Mouse (Mus musculus): ENCODE data around the gene Col15a1. TPM values are rescaled to one million over a fixed set of nuclear protein-coding genes. Genes with fewer than 3 reads are reported as not detected.

Gene Col15a1
- polyA plus RNA-seq, 2 experiments, result 0.29 to 0.40 TPM

- H3K27me3 ChIP-seq (ENCODE audit: control insufficient read depth, insufficient read depth, low read length), result no peaks in the 10 kb centered on the region
- H3K4me3 ChIP-seq (ENCODE audit: insufficient read depth in 1 of 2, low read depth in 2 of 2, low read length in 2 of 2), result no peak overlapping the region
- H3K9me3 ChIP-seq (ENCODE audit: control insufficient read depth, low read length), result no peaks in the 10 kb centered on the region
- TF ChIP-seq CTCF (IDR thresholded peaks at IDR 0.05; ENCODE audit: low read depth) (no peak), EP300 (IDR thresholded peaks at IDR 0.05; ENCODE audit: low read depth) (no peak)
- no peak overlapping the region for H3K9ac ChIP-seq (replicated peaks)
- no peaks in the 10 kb centered on the region for H3K36me3 ChIP-seq (replicated peaks; ENCODE audit: control insufficient read depth, insufficient read depth, low read depth)
- DNase-seq (ENCODE audit: low read depth in 3 of 3, low spot score in 3 of 3), result no peak
- no peak overlapping the region for H3K4me2 ChIP-seq (ENCODE audit: low read depth)
- peaks cover 0 to 6% of the 10 kb centered on the region in 2 experiments; a peak in 2 of 4 replicates for H3K4me1 ChIP-seq (replicated peaks; ENCODE audit: control insufficient read depth in 2 of 2, insufficient read depth in 2 of 2, low read length in 1 of 2)
- WGBS (ENCODE audit: insufficient replicate concordance), result 69% methylated on average over 5 of the region's 5 CpGs
- no peak for ATAC-seq (ENCODE audit: insufficient read depth)
- H3K27ac ChIP-seq, result no peak overlapping the region
Measured at GRCm38 (mm10) chr4:47280126-47280525, 72.2 kb downstream of the Col15a1 start.

GRCm38 (mm10) chr4:47281920-47282682 is 74.1 kb downstream of the Col15a1 start:
- no peak for TF ChIP-seq EP300 (IDR thresholded peaks at IDR 0.05; ENCODE audit: low read depth)
- TF ChIP-seq CTCF (IDR thresholded peaks at IDR 0.05; ENCODE audit: low read depth), result no peak
- Histone ChIP-seq H3K9me3 (ENCODE audit: control insufficient read depth, low read length) (no peaks in the 10 kb centered on the region), H3K4me2 (ENCODE audit: low read depth) (no peak overlapping the region), H3K9ac (replicated peaks) (no peak overlapping the region), H3K4me3 (ENCODE audit: insufficient read depth in 1 of 2, low read depth in 2 of 2, low read length in 2 of 2) (no peak overlapping the region), H3K4me1 (replicated peaks; ENCODE audit: control insufficient read depth in 2 of 2, insufficient read depth in 2 of 2, low read length in 1 of 2) (peaks cover 2 to 11% of the 10 kb centered on the region in 2 experiments; a peak in 2 of 4 replicates), H3K27me3 (ENCODE audit: control insufficient read depth, insufficient read depth, low read length) (no peaks in the 10 kb centered on the region), H3K36me3 (replicated peaks; ENCODE audit: control insufficient read depth, insufficient read depth, low read depth) (no peaks in the 10 kb centered on the region), H3K27ac (no peak overlapping the region)
- WGBS (ENCODE audit: insufficient replicate concordance), result 48% methylated on average over 6 of the region's 6 CpGs
- DNase-seq (ENCODE audit: low read depth in 3 of 3, low spot score in 3 of 3) (no peak), ATAC-seq (ENCODE audit: insufficient read depth) (no peak)

- no peaks in the 10 kb centered on the region for H3K36me3 ChIP-seq (replicated peaks; ENCODE audit: control insufficient read depth, insufficient read depth, low read depth)
- no peaks in the 10 kb centered on the region for H3K9me3 ChIP-seq (ENCODE audit: control insufficient read depth, low read length)
- no peaks in the 10 kb centered on the region for H3K27me3 ChIP-seq (ENCODE audit: control insufficient read depth, insufficient read depth, low read length)
- no peak overlapping the region for H3K9ac ChIP-seq (replicated peaks)
- H3K4me1 ChIP-seq (replicated peaks; ENCODE audit: control insufficient read depth in 2 of 2, insufficient read depth in 2 of 2, low read length in 1 of 2), result peaks cover 2 to 11% of the 10 kb centered on the region in 2 experiments; a peak in 2 of 4 replicates
- WGBS (ENCODE audit: insufficient replicate concordance), result 51% methylated on average over 6 of the region's 6 CpGs
- no peak overlapping the region for H3K4me3 ChIP-seq (ENCODE audit: insufficient read depth in 1 of 2, low read depth in 2 of 2, low read length in 2 of 2)
- TF ChIP-seq EP300 (IDR thresholded peaks at IDR 0.05; ENCODE audit: low read depth) (no peak), CTCF (IDR thresholded peaks at IDR 0.05; ENCODE audit: low read depth) (no peak)
- H3K4me2 ChIP-seq (ENCODE audit: low read depth), result no peak overlapping the region
- no peak overlapping the region for H3K27ac ChIP-seq
- ATAC-seq (ENCODE audit: insufficient read depth) (no peak), DNase-seq (ENCODE audit: low read depth in 3 of 3, low spot score in 3 of 3) (no peak)
Measured at GRCm38 (mm10) chr4:47284311-47284710, 76.3 kb downstream of the Col15a1 start.

- TF ChIP-seq EP300 (IDR thresholded peaks at IDR 0.05; ENCODE audit: low read depth) (no peak), CTCF (IDR thresholded peaks at IDR 0.05; ENCODE audit: low read depth) (no peak)
- WGBS (ENCODE audit: insufficient replicate concordance), result 22% methylated on average over 9 of the region's 9 CpGs
Measured at GRCm38 (mm10) chr4:47284874-47285273, 76.9 kb downstream of the Col15a1 start.

GRCm38 (mm10) chr4:47286599-47287147 is 78.7 kb downstream of the Col15a1 start:
- TF ChIP-seq CTCF (IDR thresholded peaks at IDR 0.05; ENCODE audit: low read depth), result no peak
- no peak for TF ChIP-seq EP300 (IDR thresholded peaks at IDR 0.05; ENCODE audit: low read depth)
- ATAC-seq (ENCODE audit: insufficient read depth) (no peak), DNase-seq (ENCODE audit: low read depth in 3 of 3, low spot score in 3 of 3) (no peak)
- Histone ChIP-seq H3K27ac (no peak overlapping the region), H3K4me3 (ENCODE audit: insufficient read depth in 1 of 2, low read depth in 2 of 2, low read length in 2 of 2) (no peak overlapping the region), H3K9me3 (ENCODE audit: control insufficient read depth, low read length) (no peaks in the 10 kb centered on the region), H3K4me1 (replicated peaks; ENCODE audit: control insufficient read depth in 2 of 2, insufficient read depth in 2 of 2, low read length in 1 of 2) (peaks cover 2 to 14% of the 10 kb centered on the region in 2 experiments; a peak in 2 of 4 replicates), H3K36me3 (replicated peaks; ENCODE audit: control insufficient read depth, insufficient read depth, low read depth) (no peaks in the 10 kb centered on the region), H3K4me2 (ENCODE audit: low read depth) (no peak overlapping the region), H3K27me3 (ENCODE audit: control insufficient read depth, insufficient read depth, low read length) (no peaks in the 10 kb centered on the region), H3K9ac (replicated peaks) (no peak overlapping the region)
- WGBS (ENCODE audit: insufficient replicate concordance), result 49% methylated on average over 3 of the region's 3 CpGs

More at GRCm38 (mm10) chr4:47284874-47285273, 76.9 kb downstream of the Col15a1 start:
- Histone ChIP-seq H3K9ac (replicated peaks) (no peak overlapping the region), H3K9me3 (ENCODE audit: control insufficient read depth, low read length) (no peaks in the 10 kb centered on the region), H3K27ac (no peak overlapping the region), H3K4me2 (ENCODE audit: low read depth) (no peak overlapping the region), H3K4me1 (replicated peaks; ENCODE audit: control insufficient read depth in 2 of 2, insufficient read depth in 2 of 2, low read length in 1 of 2) (peaks cover 2 to 11% of the 10 kb centered on the region in 2 experiments; a peak in 2 of 4 replicates), H3K27me3 (ENCODE audit: control insufficient read depth, insufficient read depth, low read length) (no peaks in the 10 kb centered on the region), H3K36me3 (replicated peaks; ENCODE audit: control insufficient read depth, insufficient read depth, low read depth) (no peaks in the 10 kb centered on the region), H3K4me3 (ENCODE audit: insufficient read depth in 1 of 2, low read depth in 2 of 2, low read length in 2 of 2) (no peak overlapping the region)
- ATAC-seq (ENCODE audit: insufficient read depth), result no peak
- DNase-seq (ENCODE audit: low read depth in 3 of 3, low spot score in 3 of 3), result no peak

Measured in liver, embryonic 14.5 days (tissue).